Mouse (Mus musculus) retina, adult 2 months (tissue): ENCODE data around the gene Nop2.

Experiments used
- DNase-seq: peaks from one replicate; pipeline ENCODE4 v3.0.0-alpha.2; 2012; ENCODE audit warnings: low read depth, low spot score

Gene Nop2

GRCm38 (mm10) chr6:125131302-125132156, at the start of gene Nop2:
TSS of gene Nop2 (plus strand) at chr6:125131909.
- DNase-seq = peak; percentile 73

GRCm38 (mm10) chr6:125082801-125083386, 48.8 kb upstream of the Nop2 start:
- DNase-seq = no peak

DNA sequence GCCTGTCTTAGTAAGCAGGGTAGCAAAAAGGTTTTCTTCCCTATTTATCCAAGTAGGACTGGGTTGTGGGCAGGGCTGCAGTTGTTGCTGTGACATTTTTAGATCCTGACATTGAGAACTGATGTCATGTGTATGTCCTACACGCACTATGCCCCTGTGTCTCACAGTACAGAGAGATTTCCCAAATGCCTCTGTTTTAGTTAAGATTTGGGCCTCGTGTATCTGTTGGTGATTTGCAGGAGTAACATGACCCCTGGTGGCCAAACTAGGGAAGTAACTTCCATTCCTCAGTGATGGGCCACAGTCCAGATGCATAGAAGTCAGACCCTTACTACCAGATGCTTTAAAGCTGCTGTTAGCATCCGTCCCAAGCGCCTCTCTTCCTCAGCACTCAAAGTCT, 47.3 kb upstream of the Nop2 start:
- DNase-seq = no peak

DNA sequence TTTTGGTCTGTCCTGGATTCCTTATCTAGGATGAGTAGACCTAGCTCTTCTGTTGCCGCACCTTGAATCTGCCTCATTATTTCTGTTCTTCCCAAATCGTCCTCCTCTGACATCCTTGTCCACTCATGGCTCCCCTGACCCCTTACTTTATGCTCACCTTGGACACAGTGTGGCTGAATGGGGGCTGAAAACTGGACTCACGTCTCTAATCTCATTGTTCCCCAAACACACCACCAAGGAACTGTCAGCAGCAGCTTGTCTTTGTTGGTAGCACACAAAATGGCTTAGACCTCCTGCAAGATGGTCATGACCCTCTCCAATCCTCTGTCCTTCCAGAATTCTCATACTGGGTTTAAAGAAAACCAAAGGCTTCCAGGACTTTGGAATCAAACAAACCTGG, 43.8 kb upstream of the Nop2 start:
- DNase-seq = no peak

- peak; percentile 81 for DNase-seq
Measured at GRCm38 (mm10) chr6:125088561-125089321, 43.0 kb upstream of the Nop2 start.

GRCm38 (mm10) chr6:125089521-125090321, 42.0 kb upstream of the Nop2 start:
- peak; percentile 50 for DNase-seq

DNA sequence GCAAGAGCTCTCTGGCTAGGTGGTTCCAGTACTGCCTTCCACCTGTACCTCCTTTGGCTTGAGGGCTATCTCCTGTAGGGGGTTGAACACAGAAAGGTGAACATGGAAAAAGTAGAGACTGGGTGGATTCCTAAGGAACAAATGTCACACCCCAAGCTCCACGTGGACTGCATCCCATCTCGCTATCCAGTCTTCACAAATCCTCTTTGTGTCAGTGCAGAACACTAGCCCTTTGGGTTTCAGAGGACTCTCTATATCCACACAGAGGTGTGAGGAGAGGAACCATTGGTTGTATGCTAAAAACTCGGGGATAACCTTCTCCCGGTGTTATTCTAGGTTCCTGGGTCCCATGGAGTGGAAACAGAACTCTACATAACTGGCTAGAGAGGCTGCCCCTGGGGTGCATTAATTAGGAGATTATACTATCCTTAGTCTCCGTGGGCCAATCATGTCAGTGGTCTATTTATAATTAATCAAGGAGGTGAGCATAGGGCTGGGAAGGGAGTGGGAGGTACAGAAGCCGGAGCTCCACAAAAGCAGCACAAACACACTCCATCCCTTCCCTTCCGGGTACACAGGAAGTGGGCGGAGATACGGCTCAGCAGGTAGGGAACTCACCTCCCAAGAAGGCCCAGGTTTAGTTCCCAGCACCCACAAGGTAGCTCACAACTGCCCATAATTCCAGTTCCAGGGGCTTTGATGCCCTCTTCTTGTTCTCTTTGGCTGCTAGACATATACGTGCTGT, 41.2 kb upstream of the Nop2 start:
- DNase-seq = no peak

DNA sequence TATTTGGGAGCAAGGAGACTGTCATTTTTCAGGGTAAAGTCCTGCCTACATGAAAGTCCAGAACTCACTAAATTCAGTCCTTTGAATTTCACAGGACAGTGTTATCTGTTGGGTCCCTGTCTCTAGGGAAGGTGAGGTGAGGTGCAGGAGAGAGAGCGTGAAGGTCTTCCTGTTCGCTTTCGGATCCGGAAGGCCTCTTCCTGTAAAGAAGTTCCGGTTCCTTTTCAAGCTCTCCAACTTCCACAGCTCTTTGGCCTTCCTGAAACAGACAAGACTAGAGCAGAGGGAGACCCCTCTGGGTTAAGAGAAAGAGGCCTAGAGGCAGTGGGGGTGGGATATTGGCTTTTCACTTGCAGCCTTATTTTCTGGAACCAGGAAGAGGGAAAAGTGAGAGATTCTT, 39.3 kb upstream of the Nop2 start:
- DNase-seq = no peak

DNA sequence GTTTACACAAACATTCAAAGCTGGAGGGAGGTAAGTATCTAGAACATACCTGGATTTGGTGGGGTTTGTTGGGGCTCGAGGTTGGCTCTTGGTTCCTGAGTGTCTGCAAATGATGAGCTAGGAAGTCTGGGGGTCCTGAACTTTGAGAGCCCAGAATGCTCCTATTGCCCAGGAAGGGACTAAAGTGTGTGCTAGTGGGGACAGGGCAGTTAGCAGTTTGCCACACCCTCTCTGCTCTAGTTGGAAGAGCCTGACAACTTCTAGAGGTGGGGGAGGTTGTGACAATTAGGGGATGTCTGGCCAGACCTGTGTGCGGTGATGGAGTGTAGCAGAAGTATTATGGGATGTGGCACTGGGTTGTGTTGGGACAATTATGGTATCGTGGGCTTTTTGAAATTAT, 36.9 kb upstream of the Nop2 start:
- no peak for DNase-seq

DNA sequence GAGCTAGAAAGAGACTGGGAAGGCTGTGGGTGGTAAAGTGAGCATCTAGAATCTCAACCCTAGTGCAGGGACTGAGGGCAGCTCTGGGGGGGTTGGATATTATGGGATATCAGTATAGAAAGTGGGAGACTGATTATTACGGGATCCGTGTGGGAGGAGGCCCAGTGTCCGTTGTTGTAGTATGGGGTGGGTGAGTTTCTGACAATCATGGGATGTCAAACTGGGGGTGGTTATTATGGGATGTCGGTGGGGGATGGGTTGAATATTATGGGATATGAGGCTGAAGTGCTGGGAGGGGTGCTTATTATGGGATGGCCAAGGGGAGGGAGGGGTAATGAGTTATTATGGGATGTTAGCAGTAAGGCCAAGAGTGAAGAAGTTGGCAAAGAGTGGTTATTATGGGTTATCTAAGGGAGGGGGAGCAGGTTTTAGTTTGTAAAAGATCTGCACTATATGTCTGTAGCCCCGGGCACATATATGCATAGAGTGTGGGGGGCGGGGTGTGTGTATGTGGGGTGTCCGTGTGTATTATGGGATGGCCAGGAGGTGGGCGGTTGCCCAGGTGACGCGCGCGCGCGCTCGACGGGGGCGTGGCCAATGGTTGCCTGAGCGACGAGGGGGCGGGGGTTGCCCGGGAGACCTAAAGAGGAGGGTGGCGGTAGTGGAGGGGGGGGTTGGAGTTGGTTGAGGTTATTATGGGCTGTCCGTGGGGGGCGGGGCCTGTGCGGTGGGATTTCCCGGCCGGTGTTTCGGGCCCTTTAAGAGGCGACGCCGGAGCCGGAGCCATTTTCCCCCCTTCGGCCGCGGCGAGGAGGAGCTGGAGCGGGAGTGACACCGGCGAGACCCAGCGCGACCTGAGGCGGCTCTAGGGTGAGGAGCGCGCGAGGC, 36.1 kb upstream of the Nop2 start, which contains the start of gene Chd4:
Gene Chd4 (plus strand): TSS at position 591 of the 888 bp plus-strand sequence.
- peak; percentile 82 for DNase-seq

- no peak for DNase-seq
Measured at GRCm38 (mm10) chr6:125096279-125096596, 35.5 kb upstream of the Nop2 start.

DNA sequence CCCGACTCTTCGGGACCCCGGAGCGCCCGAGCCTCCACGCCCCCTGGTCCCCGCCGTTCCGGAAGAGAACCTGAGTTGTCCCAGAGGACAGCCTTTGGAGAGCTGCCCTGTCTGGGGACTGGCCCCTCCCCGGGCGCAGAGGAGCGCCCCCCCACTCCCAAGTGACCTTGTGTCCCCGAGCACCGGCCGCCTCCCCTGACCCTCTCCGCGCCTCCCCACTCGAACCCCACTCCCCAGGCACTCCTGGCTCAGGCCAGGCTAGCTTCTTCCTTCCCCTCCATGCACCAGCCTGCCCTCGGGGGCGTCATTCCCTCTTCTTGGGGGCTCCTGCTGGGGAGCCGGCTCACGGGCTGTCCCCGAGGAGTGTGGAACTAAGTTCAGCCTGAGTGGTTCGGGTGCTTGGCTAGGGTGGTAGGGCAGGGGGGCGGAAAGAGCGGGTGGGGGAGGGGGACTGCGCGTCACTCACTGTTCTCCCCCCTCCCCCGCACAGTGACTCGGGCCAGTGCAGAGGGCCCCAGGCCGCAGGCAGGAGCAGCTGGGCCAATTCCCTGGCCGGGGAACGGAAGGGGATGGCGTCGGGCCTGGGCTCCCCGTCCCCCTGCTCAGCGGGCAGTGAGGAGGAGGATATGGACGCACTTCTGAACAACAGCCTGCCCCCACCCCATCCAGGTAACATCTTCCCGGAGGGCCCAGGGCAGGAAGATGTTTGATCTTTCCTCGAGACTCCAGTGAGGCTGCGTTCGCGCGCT, 34.9 kb upstream of the Nop2 start:
- DNase-seq = no peak

GRCm38 (mm10) chr6:125097346-125097689, 34.4 kb upstream of the Nop2 start:
- no peak for DNase-seq

GRCm38 (mm10) chr6:125097951-125098350, 33.8 kb upstream of the Nop2 start:
- no peak for DNase-seq

DNA sequence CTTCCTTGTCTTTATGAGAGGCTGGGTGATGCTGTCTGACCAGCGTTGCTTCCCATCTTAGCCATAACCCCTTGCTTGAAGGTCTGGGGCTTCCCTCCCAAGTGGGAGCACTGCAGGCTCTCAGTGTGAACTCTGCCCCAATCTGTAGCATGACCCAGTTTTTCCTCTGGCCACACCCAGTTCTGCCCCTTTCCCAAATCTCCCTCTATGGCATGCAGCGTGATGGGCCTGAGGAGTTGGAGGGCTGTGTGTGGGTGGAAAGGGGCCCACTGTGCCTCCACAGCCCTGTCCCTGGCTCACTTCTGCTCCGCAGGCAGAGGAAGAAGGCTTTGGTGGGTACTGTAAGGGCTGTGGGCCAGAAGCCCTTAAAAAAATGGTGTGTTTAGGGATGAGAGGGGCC, 33.2 kb upstream of the Nop2 start:
- no peak for DNase-seq

DNA sequence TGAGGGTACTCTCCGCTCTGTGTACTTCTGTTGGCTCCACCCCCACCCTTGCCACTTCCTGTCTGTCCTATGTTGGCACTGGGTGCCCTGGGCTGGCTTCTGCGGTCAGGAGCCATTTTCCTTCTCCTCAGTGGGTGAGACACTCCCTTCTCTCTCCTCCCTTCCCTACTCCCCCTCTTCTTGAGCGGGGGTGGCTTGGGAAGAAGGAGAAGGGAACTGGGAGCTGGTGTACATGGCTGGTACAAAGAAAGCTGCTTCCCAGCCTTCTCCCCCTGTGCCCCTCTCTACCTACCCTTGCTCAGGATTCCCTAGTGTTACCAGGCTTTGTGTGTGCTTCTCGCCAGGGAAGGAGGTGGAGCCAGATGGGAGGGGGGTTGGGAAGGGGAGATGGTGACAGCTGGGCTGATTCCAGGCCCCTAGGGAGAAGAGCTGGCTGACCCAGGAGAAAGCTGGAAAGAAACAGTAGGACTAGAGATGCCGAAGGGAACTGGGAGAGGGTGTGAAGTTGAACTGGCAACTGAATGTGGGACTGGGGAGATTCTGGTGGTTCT, 32.2 kb upstream of the Nop2 start:
- DNase-seq = no peak

DNA sequence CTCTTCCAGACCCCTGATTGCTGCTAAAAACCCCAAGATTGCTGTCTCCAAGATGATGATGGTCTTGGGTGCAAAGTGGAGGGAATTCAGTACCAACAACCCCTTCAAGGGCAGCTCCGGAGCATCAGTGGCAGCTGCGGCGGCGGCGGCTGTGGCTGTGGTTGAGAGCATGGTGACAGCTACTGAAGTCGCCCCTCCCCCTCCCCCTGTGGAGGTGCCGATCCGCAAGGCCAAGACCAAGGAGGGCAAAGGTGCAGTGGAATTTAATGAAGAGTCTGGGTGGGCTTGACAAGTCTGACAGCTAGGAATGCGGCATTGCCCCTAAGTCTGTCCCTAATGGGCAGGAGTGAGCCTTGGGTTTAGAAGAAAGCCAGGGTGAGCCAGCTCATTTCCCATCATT, 30.3 kb upstream of the Nop2 start:
- no peak for DNase-seq

DNA sequence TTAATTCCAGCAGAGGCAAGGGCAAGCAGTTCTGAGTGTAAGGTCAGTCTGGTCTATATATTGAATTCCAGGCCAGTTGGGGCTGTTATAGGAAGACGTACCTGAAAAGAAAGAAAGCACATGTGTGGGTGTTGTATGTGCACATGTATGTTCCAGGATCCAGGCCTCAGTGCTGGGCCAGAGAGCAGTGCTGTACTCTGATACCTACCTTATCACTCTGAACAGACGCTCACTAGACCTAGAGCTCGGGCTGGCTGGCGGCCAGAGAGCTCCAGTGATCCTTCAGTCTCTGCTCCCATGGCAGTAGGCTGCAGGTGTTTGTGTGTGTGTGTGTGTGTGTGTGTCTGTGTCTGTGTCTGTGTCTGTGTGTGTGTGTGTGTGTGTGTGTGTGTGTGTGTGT, 27.5 kb upstream of the Nop2 start:
- no peak for DNase-seq

- DNase-seq = no peak
Measured at GRCm38 (mm10) chr6:125107705-125108104, 24.0 kb upstream of the Nop2 start.
